Mouse (Mus musculus) adrenal gland, postnatal 0 days (tissue): ENCODE measurements around the gene Tas2r113. TPM values are rescaled to one million over a fixed set of nuclear protein-coding genes. Genes with fewer than 3 reads are reported as not detected.

Source experiments
- polyA plus RNA-seq: library from polyadenylated mRNA; unstranded; fragments of >200 nt; fragmentation: Nextera tagmentation; extraction: Ambion mirVana; gene quantifications from 2 replicates; pipeline ENCODE4 v1.2.1, GENCODE M21; 2015

The Tas2r113 gene
- polyA plus RNA-seq = not detected in 2 replicates

DNA sequence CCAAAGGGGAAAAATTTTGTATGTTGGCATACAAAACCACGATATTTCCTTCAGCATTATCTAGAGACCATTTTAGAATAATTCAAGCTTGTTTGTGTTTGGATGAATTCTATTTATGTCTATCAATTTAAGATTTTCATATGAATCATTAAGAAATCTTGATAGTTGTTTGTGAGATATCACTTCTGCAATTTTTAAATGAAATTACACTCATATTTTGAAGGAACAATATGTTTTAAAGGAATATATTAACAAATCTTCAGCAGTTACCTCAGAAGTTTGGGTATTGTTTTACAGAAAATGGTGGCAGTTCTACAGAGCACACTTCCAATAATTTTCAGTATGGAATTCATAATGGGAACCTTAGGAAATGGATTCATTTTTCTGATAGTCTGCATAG lies at the start of gene Tas2r113:
TSS of gene Tas2r113 (plus strand) at position 301 of the 400 bp plus-strand sequence.

DNA sequence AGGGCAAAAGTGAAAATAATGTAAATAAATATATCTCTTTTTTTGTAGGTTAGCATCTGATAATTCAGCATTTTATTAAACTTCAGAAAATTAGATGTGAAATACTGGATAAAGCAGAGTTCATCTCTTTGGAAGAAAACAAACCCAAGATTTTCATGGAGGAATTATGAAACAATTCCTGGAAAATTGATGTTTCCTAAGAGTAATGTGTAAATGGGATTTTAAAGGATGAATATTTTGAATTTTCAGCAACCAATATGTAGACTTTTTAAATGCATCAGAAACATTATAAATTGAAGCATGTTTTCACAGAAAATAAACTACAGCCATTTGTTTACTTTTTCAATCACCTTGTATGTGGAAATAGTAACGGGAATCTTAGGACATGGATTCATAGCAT lies 46.0 kb upstream of the Tas2r113 start, which contains the start of gene Tas2r123:
TSS of gene Tas2r123 (plus strand) at position 301 of the 400 bp plus-strand sequence.

DNA sequence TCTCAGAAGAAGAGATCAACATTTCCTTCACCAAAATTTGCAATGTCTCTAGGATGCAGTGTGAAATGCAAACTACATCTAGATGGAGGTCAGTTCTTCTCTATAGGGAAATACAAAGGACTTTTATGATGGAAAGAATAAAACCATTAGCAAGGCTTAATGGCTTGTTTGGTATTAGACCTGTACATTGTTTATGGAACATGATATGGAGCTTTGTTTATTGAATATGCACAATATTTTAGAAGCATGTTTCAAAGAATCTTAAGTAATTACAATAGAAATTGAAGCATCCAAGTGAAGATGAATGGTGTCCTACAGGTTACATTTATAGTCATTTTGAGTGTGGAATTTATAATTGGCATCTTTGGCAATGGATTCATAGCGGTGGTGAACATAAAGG lies 37.7 kb upstream of the Tas2r113 start, which contains the start of gene Tas2r116:
TSS of gene Tas2r116 (plus strand) at position 301 of the 400 bp plus-strand sequence.

GRCm38 (mm10) chr6:132867708-132868107 lies 25.1 kb upstream of the Tas2r113 start, which contains the start of gene Tas2r110:
Gene Tas2r110, plus strand, starts transcription at chr6:132868008.

GRCm38 (mm10) chr6:132909351-132909750 lies 16.5 kb downstream of the Tas2r113 start, which contains the start of gene Tas2r125:
Gene Tas2r125, plus strand, starts transcription at chr6:132909651.

Other genes with a start within 250 kb of the Tas2r113 start
- not detected in 2 replicates for gene A630073D07Rik, start 241.5 kb upstream of the Tas2r113 start, polyA plus RNA-seq
- not detected in 2 replicates for gene Tas2r120, start 236.1 kb upstream of the Tas2r113 start, polyA plus RNA-seq
- not detected in 2 replicates for gene Tas2r121, start 192.0 kb upstream of the Tas2r113 start, polyA plus RNA-seq
- gene Tas2r122, start 181.1 kb upstream of the Tas2r113 start, polyA plus RNA-seq = not detected in 2 replicates
- not detected in 2 replicates for gene Tas2r115, start 155.0 kb upstream of the Tas2r113 start, polyA plus RNA-seq
- gene Tas2r124, start 138.3 kb upstream of the Tas2r113 start, polyA plus RNA-seq = not detected in 2 replicates
- not detected in 2 replicates for gene Tas2r102, start 130.9 kb upstream of the Tas2r113 start, polyA plus RNA-seq
- gene Tas2r136, start 114.8 kb upstream of the Tas2r113 start, polyA plus RNA-seq = not detected in 2 replicates
- not detected in 2 replicates for gene Tas2r117, start 90.2 kb upstream of the Tas2r113 start, polyA plus RNA-seq
- gene Tas2r123, start 45.9 kb upstream of the Tas2r113 start, polyA plus RNA-seq = not detected in 2 replicates
- not detected in 2 replicates for gene Tas2r116, start 37.6 kb upstream of the Tas2r113 start, polyA plus RNA-seq
- gene Tas2r110, start 25.0 kb upstream of the Tas2r113 start, polyA plus RNA-seq = not detected in 2 replicates
- not detected in 2 replicates for gene Tas2r125, start 16.6 kb downstream of the Tas2r113 start, polyA plus RNA-seq
- gene Tas2r129, start 58.1 kb downstream of the Tas2r113 start, polyA plus RNA-seq = not detected in 2 replicates
- gene Tas2r131, start 64.9 kb downstream of the Tas2r113 start, polyA plus RNA-seq = not detected in 2 replicates
- gene Tas2r109, start 88.0 kb downstream of the Tas2r113 start, polyA plus RNA-seq = not detected in 2 replicates
- not detected in 2 replicates for gene Tas2r103, start 144.1 kb downstream of the Tas2r113 start, polyA plus RNA-seq
- gene Tas2r140, start 162.8 kb downstream of the Tas2r113 start, polyA plus RNA-seq = not detected in 2 replicates
- gene Smim10l1, start 211.9 kb downstream of the Tas2r113 start, polyA plus RNA-seq = 67.5 and 81.2 TPM in 2 replicates